Mouse (Mus musculus) monocyte, adult 2 months (primary cell): ENCODE results near the gene Slc6a5.

ENCODE experiments used
- DNase-seq, 2 experiments: peaks; one replicate each; pipeline ENCODE4 v3.0.0; 2022; ENCODE audit warnings: low spot score in 2 of 2, low read depth in 1 of 2

Slc6a5 gene

GRCm38 (mm10) chr7:49981511-49982227 lies 71.7 kb downstream of the Slc6a5 start:
- no peak for DNase-seq

DNA sequence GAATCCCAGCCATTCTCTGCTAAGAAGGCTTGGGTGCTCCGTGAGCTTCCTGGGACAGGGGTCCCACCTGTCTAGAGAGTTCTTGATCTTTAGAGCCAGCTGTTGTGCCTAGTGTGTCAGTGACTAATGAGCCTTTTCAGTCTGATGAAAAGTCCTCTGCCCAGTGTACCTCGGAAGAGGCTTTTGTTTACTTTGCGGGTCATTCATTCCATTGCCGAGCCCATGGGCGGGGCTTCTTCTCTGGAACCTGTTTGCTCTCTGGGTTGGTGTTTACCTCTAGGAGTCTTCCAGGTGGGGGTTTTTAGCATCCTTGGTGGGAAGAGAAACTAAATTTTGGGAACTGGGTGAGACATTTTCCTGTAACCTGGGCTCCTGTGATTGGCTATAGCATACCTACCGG lies 74.8 kb downstream of the Slc6a5 start:
- DNase-seq, result no peak

DNA sequence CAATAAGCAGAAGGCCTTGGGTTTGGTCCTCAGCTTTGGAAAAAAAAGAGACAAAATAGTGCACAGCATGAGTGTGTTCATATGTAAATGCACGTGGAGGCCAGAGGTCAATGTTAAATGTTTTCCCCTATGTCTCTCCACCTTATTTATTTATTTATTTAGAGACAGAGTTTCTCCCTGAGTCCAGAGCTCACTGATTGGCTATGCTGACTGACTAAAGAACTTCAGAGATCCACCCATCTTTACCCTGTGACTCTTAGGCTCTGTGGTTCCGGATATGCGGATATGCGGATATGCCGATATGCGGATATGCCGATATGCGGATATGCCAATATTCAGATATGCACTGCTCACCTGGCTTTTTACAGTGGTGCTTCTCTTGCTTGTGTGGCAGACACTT lies 76.0 kb downstream of the Slc6a5 start:
- no peak for DNase-seq

GRCm38 (mm10) chr7:49999321-49999720 lies 89.4 kb downstream of the Slc6a5 start:
- DNase-seq, result no peak

GRCm38 (mm10) chr7:50005268-50005667 lies 95.3 kb downstream of the Slc6a5 start:
- DNase-seq, result no peak
